Mouse (Mus musculus): ENCODE data around the gene Lrp2. TPM values are rescaled to one million over a fixed set of nuclear protein-coding genes. Genes with fewer than 3 reads are reported as not detected.

The Lrp2 gene
- total and polyA plus RNA-seq, 3 experiments: under 0.01 to 0.07 (median 0.01) TPM

GRCm38 (mm10) chr2:69592536-69592935 lies 6.7 kb upstream of the Lrp2 start:
- H3K27ac ChIP-seq (ENCODE audit: insufficient read depth, low read depth): no peak overlapping the region
- H3K79me2 ChIP-seq (replicated peaks; ENCODE audit: control insufficient read depth, extremely low read depth, insufficient read depth, poor library complexity, severe bottlenecking): no peaks in the 10 kb centered on the region
- H3K9ac ChIP-seq (ENCODE audit: insufficient read depth, low read depth): no peak overlapping the region

GRCm38 (mm10) chr2:69591966-69592505 lies 6.2 kb upstream of the Lrp2 start:
- no peaks in the 10 kb centered on the region for H3K79me2 ChIP-seq (replicated peaks; ENCODE audit: control insufficient read depth, extremely low read depth, insufficient read depth, poor library complexity, severe bottlenecking)
- no peak for DNase-seq (ENCODE audit: extremely low read depth)
- H3K4me2 ChIP-seq (ENCODE audit: insufficient read depth, low read depth, poor library complexity, severe bottlenecking): no peak overlapping the region
- no peaks in the 10 kb centered on the region for H3K9me3 ChIP-seq (replicated peaks; ENCODE audit: low read length)
- in situ Hi-C loops (cut with MboI; ENCODE audit: low pct_ligation_motif_present, low pct_unique_long_range_greater_than_20kb, low sequenced_read_pairs): no loop called here
- no peak overlapping the region for H3K4me3 ChIP-seq (replicated peaks in 1 of 3; ENCODE audit: low read depth in 2 of 3, low read length in 2 of 3, poor library complexity in 1 of 3)
- no peak overlapping the region for H3K27ac ChIP-seq (ENCODE audit: insufficient read depth, low read depth)
- dilution Hi-C loops (cut with MboI; ENCODE audit: extremely low pct_ligation_motif_present, extremely low pct_unique_long_range_greater_than_20kb, low sequenced_read_pairs): no loop called here
- TF ChIP-seq KAT2A (IDR thresholded peaks at IDR 0.05; ENCODE audit: insufficient replicate concordance, low read length) (no peak), MEF2A (IDR thresholded peaks at IDR 0.05; ENCODE audit: borderline replicate concordance, low read depth, low read length) (no peak), BHLHE40 (IDR thresholded peaks at IDR 0.05; ENCODE audit: low read depth, low read length) (no peak), MYC (IDR thresholded peaks at IDR 0.05; ENCODE audit: low read depth, low read length) (no peak), POLR2AphosphoS2 (IDR thresholded peaks at IDR 0.05; ENCODE audit: low read depth, low read length) (no peak), HCFC1 (IDR thresholded peaks at IDR 0.05; ENCODE audit: low read depth, low read length) (no peak), CHD2 (IDR thresholded peaks at IDR 0.05; ENCODE audit: low read length) (no peak), IRF4 (IDR thresholded peaks at IDR 0.05; ENCODE audit: low read depth, low read length) (no peak), TCF12 (IDR thresholded peaks at IDR 0.05; ENCODE audit: low read depth, low read length) (no peak), EP300 (IDR thresholded peaks at IDR 0.05; ENCODE audit: low read length) (no peak), CHD1 (IDR thresholded peaks at IDR 0.05; ENCODE audit: low read depth, low read length) (no peak), MAZ (IDR thresholded peaks at IDR 0.05; ENCODE audit: low read depth, low read length) (no peak), GABPA (IDR thresholded peaks at IDR 0.05; ENCODE audit: insufficient replicate concordance, low read depth, low read length) (no peak), SMC3 (IDR thresholded peaks at IDR 0.05; ENCODE audit: low read depth, low read length) (no peak), MXI1 (IDR thresholded peaks at IDR 0.05; ENCODE audit: low read depth, low read length) (no peak)
- peaks cover 0 to 4% of the 10 kb centered on the region in 2 experiments; a peak in 1 of 4 replicates for H3K4me1 ChIP-seq (ENCODE audit: control insufficient read depth in 1 of 2, insufficient read depth in 2 of 2)
- no peaks in the 10 kb centered on the region for H3K27me3 ChIP-seq (replicated peaks)
- H3K9ac ChIP-seq (ENCODE audit: insufficient read depth, low read depth): no peak overlapping the region
- H3K36me3 ChIP-seq (replicated peaks in 1 of 2; ENCODE audit: control insufficient read depth in 1 of 2, insufficient read depth in 1 of 2, low read length in 1 of 2): no peaks in the 10 kb centered on the region

More at GRCm38 (mm10) chr2:69592536-69592935, 6.7 kb upstream of the Lrp2 start:
- in situ Hi-C loops (cut with MboI; ENCODE audit: low pct_ligation_motif_present, low pct_unique_long_range_greater_than_20kb, low sequenced_read_pairs): no loop called here
- TF ChIP-seq EP300 (IDR thresholded peaks at IDR 0.05; ENCODE audit: low read length) (no peak), HCFC1 (IDR thresholded peaks at IDR 0.05; ENCODE audit: low read depth, low read length) (no peak), MYC (IDR thresholded peaks at IDR 0.05; ENCODE audit: low read depth, low read length) (no peak), UBTF (IDR thresholded peaks at IDR 0.05; ENCODE audit: low read depth, low read length) (no peak), CTCF (conservative IDR thresholded peaks at IDR 0.05 in 1 of 2, IDR thresholded peaks at IDR 0.05 in 1 of 2; ENCODE audit: low read depth in 2 of 2, low read length in 2 of 2) (no peak), PAX5 (IDR thresholded peaks at IDR 0.05; ENCODE audit: low read length) (no peak), MAFK (IDR thresholded peaks at IDR 0.05; ENCODE audit: insufficient replicate concordance, low read length) (no peak), NELFE (IDR thresholded peaks at IDR 0.05; ENCODE audit: low read depth, low read length) (no peak), IRF4 (IDR thresholded peaks at IDR 0.05; ENCODE audit: low read depth, low read length) (no peak), CHD2 (IDR thresholded peaks at IDR 0.05; ENCODE audit: low read length) (no peak)
- H3K27me3 ChIP-seq (replicated peaks): no peaks in the 10 kb centered on the region
- no peaks in the 10 kb centered on the region for H3K36me3 ChIP-seq (replicated peaks in 1 of 2; ENCODE audit: control insufficient read depth in 1 of 2, insufficient read depth in 1 of 2, low read length in 1 of 2)
- no peaks in the 10 kb centered on the region for H3K9me3 ChIP-seq (replicated peaks; ENCODE audit: low read length)
- H3K4me3 ChIP-seq (replicated peaks in 1 of 3; ENCODE audit: low read depth in 2 of 3, low read length in 2 of 3, poor library complexity in 1 of 3): no peak overlapping the region
- H3K4me2 ChIP-seq (ENCODE audit: insufficient read depth, low read depth, poor library complexity, severe bottlenecking): no peak overlapping the region
- peaks cover 0 to 4% of the 10 kb centered on the region in 2 experiments; a peak in 1 of 4 replicates for H3K4me1 ChIP-seq (ENCODE audit: control insufficient read depth in 1 of 2, insufficient read depth in 2 of 2)
- DNase-seq (ENCODE audit: extremely low read depth): no peak
- dilution Hi-C loops (cut with MboI; ENCODE audit: extremely low pct_ligation_motif_present, extremely low pct_unique_long_range_greater_than_20kb, low sequenced_read_pairs): no loop called here
